Mouse (Mus musculus) limb, embryonic 15.5 days (tissue): ENCODE measurements at regions not wholly inside any gene's neighbourhood (a gene's known extent, or its start where the extent isn't known, plus 50 kb on each side); places are given as distances from the start of the nearest gene placed in this dataset. TPM values are rescaled to one million over a fixed set of nuclear protein-coding genes. Genes with fewer than 3 reads are reported as not detected.

Source experiments
- ATAC-seq: fragments of 200-750 bp; cut with Nextera tagmentation; 2 replicates; pipeline ENCODE4 v1.8.0; 2017; ENCODE audit warnings: low read depth, moderate TSS enrichment; ENCODE audit not compliant: insufficient number of reproducible peaks, low FRiP score, low TSS enrichment
- H3K27ac ChIP-seq: fragments of 300-500 bp; sonication (generic); 2 replicates; pipeline ENCODE4 v1.5.1; 2015; ENCODE audit warnings: moderate library complexity, mild to moderate bottlenecking, inconsistent platforms
- H3K27me3 ChIP-seq: fragments of 300-500 bp; sonication (generic); 2 replicates; pipeline ENCODE4 v1.6.1; 2015; ENCODE audit warnings: inconsistent platforms
- H3K36me3 ChIP-seq: fragments of 300-500 bp; sonication (generic); 2 replicates; pipeline ENCODE4 v1.6.1; 2015; ENCODE audit warnings: inconsistent platforms
- H3K4me1 ChIP-seq: fragments of 300-500 bp; sonication (generic); 2 replicates; pipeline ENCODE4 v1.6.1; 2015; ENCODE audit warnings: inconsistent platforms
- H3K4me2 ChIP-seq: fragments of 300-500 bp; sonication (generic); 2 replicates; pipeline ENCODE4 v1.6.1; 2015; ENCODE audit warnings: mild to moderate bottlenecking, inconsistent platforms
- H3K4me3 ChIP-seq: fragments of 300-500 bp; sonication (generic); 2 replicates; pipeline ENCODE4 v1.5.1; 2015; ENCODE audit warnings: mild to moderate bottlenecking, inconsistent platforms
- H3K9ac ChIP-seq: fragments of 300-500 bp; sonication (generic); 2 replicates; pipeline ENCODE4 v1.6.1; 2015; ENCODE audit warnings: inconsistent platforms
- H3K9me3 ChIP-seq: fragments of 300-500 bp; sonication (generic); 2 replicates; pipeline ENCODE4 v1.6.1; 2016; ENCODE audit warnings: inconsistent platforms
- WGBS: fragments of 180-500 bp; shearing (Covaris S2); methylation state at CpG from one replicate; pipeline ENCODE4 v1.1.7; 2015; 5-methylcytosine and 5-hydroxymethylcytosine counted together
- microRNA counts: library from miRNA; unstranded; fragments of <30 nt; microRNA quantifications from one replicate; lab custom pipeline; 2016
- microRNA-seq: library from miRNA; unstranded; fragments of <30 nt; microRNA quantifications from one replicate; pipeline ENCODE4, GENCODE M21; 2016

DNA sequence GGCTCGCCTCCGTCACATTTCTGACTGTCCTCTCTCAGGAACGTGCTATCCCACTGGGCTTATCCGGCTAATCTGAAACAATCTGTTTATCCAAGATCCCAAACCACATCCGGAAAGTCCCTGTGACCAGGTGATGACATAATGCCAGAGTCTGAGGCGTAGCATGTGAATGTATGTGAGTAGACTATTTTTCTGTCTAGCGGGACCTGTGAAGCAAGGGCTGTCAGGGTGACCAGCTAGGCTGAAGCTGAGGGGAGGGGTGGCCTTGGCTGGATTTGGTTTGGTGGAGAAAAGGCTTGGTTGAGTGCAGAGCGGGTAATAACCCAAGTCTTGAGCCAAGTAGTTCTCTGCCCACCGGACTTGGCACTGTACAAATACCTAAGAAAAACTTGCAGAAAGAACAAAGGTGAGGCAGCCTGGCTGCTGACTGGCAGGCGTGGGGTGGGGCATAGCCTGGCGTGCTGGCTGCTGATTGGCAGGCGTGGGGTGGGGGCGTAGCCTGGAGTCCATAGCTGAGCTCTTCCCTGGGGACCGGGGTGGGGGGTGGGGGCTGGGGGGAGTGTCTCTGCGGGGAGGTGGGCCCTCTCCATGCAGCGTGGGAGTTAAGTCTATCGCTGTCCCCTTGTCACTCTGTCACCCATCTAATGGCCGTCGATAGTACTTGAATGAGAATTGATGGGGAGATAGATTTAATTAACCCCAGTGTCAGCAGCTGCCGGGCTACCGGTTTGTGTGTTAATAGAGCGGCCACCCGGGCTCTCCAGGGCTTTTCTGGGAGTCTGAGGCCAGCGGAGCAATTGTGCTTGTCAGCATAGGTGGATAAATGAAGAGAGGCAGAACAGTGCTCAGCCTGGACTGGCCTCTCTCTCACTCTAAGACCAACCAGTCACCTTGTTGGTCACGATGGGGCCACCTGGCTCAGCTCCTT lies 54.2 kb upstream of the Unc5b start:
- 30% methylated on average over 25 of the region's 25 CpGs for WGBS
- Histone ChIP-seq H3K27ac (no peak overlapping the region), H3K9me3 (no peaks in the 10 kb centered on the region), H3K4me2 (no peak overlapping the region), H3K36me3 (no peaks in the 10 kb centered on the region), H3K4me1 (peaks cover 5% of the 10 kb centered on the region; the same call in 1 of the 2 replicates), H3K9ac (no peak overlapping the region), H3K27me3 (0 out of 2 replicates have a peak, but pooled peaks cover 3% of the 10 kb centered on the region), H3K4me3 (no peak overlapping the region)
- ATAC-seq, result no peak

DNA sequence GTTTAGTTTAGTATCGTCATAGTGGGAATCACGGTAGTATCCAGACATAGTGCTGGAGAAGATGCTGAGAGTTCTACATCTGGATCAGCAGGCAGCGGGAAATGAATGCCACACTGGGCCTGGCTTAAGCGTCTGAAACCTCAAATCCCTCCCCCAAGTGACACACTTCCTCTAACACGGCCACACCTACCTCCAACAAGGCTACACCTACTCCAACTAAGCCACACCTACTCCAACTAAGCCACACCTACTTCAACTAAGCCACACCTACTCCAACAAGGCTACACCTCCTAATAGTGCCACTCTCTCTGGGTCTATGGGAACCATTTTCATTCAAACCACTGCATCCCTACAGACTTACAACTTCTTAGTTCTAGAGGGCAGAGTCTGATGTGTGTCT lies 53.4 kb upstream of the Unc5b start:
- H3K4me1 ChIP-seq, result peaks cover 5% of the 10 kb centered on the region; the same call in 1 of the 2 replicates
- no peak overlapping the region for H3K9ac ChIP-seq
- 92% methylated on average over 5 of the region's 5 CpGs for WGBS
- H3K36me3 ChIP-seq, result no peaks in the 10 kb centered on the region
- no peak for ATAC-seq
- 0 out of 2 replicates have a peak, but pooled peaks cover 3% of the 10 kb centered on the region for H3K27me3 ChIP-seq
- no peak overlapping the region for H3K4me3 ChIP-seq
- no peak overlapping the region for H3K4me2 ChIP-seq
- no peak overlapping the region for H3K27ac ChIP-seq
- H3K9me3 ChIP-seq, result no peaks in the 10 kb centered on the region

MicroRNA genes in the stretch of these regions (microRNA counts, 519-probe panel; counts per million panel counts)
- microRNA mmu-miR-466j (lab: Ali Mortazavi, UCI), result not detected

Small RNAs in the stretch of these regions (microRNA-seq; reads per million reads assigned to microRNA genes)
- gene Mir466j (not detected), gene Mir6408 (not detected)
